Mouse (Mus musculus): ENCODE measurements around the gene Scp2.

- TF ChIP-seq HCFC1 (IDR thresholded peaks at IDR 0.05; ENCODE audit: borderline replicate concordance, insufficient read depth, low read length), result no peak
- TF ChIP-seq MAFK (IDR thresholded peaks at IDR 0.05; ENCODE audit: insufficient read depth, low read depth, low read length), result no peak
- no peak for TF ChIP-seq ZNF384 (IDR thresholded peaks at IDR 0.05; ENCODE audit: low read depth, low read length)
- TF ChIP-seq ZC3H11A (IDR thresholded peaks at IDR 0.05; ENCODE audit: borderline replicate concordance, low read depth, low read length), result no peak
- no peak for TF ChIP-seq CHD2 (IDR thresholded peaks at IDR 0.05; ENCODE audit: low read depth, low read length)
These were observed 107.8 kb downstream of the Scp2 start for GRCm38 (mm10) chr4:108037027-108037426.

Measured in ES-E14 (cell line).